Mouse (Mus musculus): ENCODE measurements around the gene Dcdc2b. TPM values are rescaled to one million over a fixed set of nuclear protein-coding genes. Genes with fewer than 3 reads are reported as not detected.

Dcdc2b gene
- total RNA-seq, 1 experiment, result 0.71 TPM

DNA sequence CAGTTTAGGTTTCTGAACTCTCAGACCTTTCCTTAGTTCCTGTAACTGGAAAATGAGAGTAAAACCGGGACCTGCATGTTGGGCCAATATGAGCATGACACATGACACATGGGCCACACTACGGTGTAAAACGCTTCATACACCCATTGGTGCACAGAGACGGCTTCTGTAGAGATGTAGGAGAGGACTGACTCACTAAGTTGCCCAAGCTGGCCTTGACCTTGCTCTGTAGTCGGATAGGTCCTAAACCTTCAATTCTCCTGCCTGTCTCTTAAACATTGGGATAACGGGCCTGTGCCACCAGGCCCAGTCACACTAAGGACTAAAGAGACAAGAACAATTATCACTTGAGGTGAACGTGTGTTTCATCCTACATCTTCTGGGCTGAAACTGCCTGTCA lies 45.7 kb downstream of the Dcdc2b start:
- in situ Hi-C loops (cut with MboI; ENCODE audit: low sequenced_read_pairs in 2 of 2, unreplicated experiment in 2 of 2), result no loop called here
- no peaks in the 10 kb centered on the region for H3K9me3 ChIP-seq (ENCODE audit: control insufficient read depth, insufficient read depth, low read depth, low read length)

DNA sequence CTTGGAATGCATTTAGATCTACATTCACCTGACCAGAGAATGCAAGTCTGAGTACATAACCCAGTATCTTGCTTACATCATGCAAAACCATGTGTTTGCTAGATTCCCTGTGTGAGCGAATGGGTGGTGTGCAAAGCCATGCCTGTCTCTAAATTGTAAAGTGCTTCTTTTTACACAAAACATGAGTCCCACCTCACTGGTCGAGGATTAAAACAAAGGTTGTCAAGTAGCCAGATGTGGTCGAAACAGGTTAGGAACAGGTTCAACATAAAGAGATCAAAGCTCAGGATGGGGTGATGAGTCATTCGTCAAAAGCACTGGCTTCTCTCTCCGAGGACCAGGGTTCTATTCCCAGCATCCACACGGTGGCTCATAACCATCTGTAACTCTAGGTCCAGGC lies 48.9 kb downstream of the Dcdc2b start:
- in situ Hi-C loops (cut with MboI; ENCODE audit: low sequenced_read_pairs in 2 of 2, unreplicated experiment in 2 of 2), result no loop called here
- H3K9me3 ChIP-seq (ENCODE audit: control insufficient read depth, insufficient read depth, low read depth, low read length), result no peaks in the 10 kb centered on the region
- H3K4me3 ChIP-seq (ENCODE audit: insufficient read depth in 1 of 2, low read depth in 1 of 2, low read length in 2 of 2, poor library complexity in 1 of 2, severe bottlenecking in 1 of 2), result no peak overlapping the region
- H3K4me1 ChIP-seq (ENCODE audit: control insufficient read depth in 2 of 2, insufficient read depth in 2 of 2, low read length in 2 of 2, poor library complexity in 1 of 2), result peaks cover 2 to 3% of the 10 kb centered on the region in 2 experiments; a peak in 1 of 4 replicates
- no peak for DNase-seq (ENCODE audit: low read depth, low spot score)
- no peak overlapping the region for H3K9ac ChIP-seq (ENCODE audit: insufficient read depth, low read depth, low read length, poor library complexity, severe bottlenecking)
- no peaks in the 10 kb centered on the region for H3K36me3 ChIP-seq (ENCODE audit: control insufficient read depth, insufficient read depth, low read length, poor library complexity, severe bottlenecking)
- TF ChIP-seq CHD2 (IDR thresholded peaks at IDR 0.05; ENCODE audit: low read depth, low read length), result no peak
- TF ChIP-seq ZNF384 (IDR thresholded peaks at IDR 0.05; ENCODE audit: low read depth, low read length), result no peak
- TF ChIP-seq HCFC1 (IDR thresholded peaks at IDR 0.05; ENCODE audit: borderline replicate concordance, insufficient read depth, low read length), result no peak
- TF ChIP-seq MAFK (IDR thresholded peaks at IDR 0.05; ENCODE audit: insufficient read depth, low read depth, low read length), result no peak
- no peak for TF ChIP-seq ZC3H11A (IDR thresholded peaks at IDR 0.05; ENCODE audit: borderline replicate concordance, low read depth, low read length)
- no peak overlapping the region for H3K27ac ChIP-seq (ENCODE audit: insufficient read depth, low read depth, low read length, poor library complexity, severe bottlenecking)

More for the DNA sequence above, 45.7 kb downstream of the Dcdc2b start:
- H3K4me3 ChIP-seq (ENCODE audit: insufficient read depth in 1 of 2, low read depth in 1 of 2, low read length in 2 of 2, poor library complexity in 1 of 2, severe bottlenecking in 1 of 2), result no peak overlapping the region
- H3K27ac ChIP-seq (ENCODE audit: insufficient read depth, low read depth, low read length, poor library complexity, severe bottlenecking), result no peak overlapping the region
- DNase-seq (ENCODE audit: low read depth, low spot score), result no peak
- no peaks in the 10 kb centered on the region for H3K36me3 ChIP-seq (ENCODE audit: control insufficient read depth, insufficient read depth, low read length, poor library complexity, severe bottlenecking)
- TF ChIP-seq CHD2 (IDR thresholded peaks at IDR 0.05; ENCODE audit: low read depth, low read length) (no peak), MAFK (IDR thresholded peaks at IDR 0.05; ENCODE audit: insufficient read depth, low read depth, low read length) (no peak), HCFC1 (IDR thresholded peaks at IDR 0.05; ENCODE audit: borderline replicate concordance, insufficient read depth, low read length) (no peak), ZC3H11A (IDR thresholded peaks at IDR 0.05; ENCODE audit: borderline replicate concordance, low read depth, low read length) (no peak), ZNF384 (IDR thresholded peaks at IDR 0.05; ENCODE audit: low read depth, low read length) (no peak)
- no peak overlapping the region for H3K9ac ChIP-seq (ENCODE audit: insufficient read depth, low read depth, low read length, poor library complexity, severe bottlenecking)
- H3K4me1 ChIP-seq (ENCODE audit: control insufficient read depth in 2 of 2, insufficient read depth in 2 of 2, low read length in 2 of 2, poor library complexity in 1 of 2), result peaks cover 3 to 12% of the 10 kb centered on the region in 2 experiments; a peak in 2 of 4 replicates

DNA sequence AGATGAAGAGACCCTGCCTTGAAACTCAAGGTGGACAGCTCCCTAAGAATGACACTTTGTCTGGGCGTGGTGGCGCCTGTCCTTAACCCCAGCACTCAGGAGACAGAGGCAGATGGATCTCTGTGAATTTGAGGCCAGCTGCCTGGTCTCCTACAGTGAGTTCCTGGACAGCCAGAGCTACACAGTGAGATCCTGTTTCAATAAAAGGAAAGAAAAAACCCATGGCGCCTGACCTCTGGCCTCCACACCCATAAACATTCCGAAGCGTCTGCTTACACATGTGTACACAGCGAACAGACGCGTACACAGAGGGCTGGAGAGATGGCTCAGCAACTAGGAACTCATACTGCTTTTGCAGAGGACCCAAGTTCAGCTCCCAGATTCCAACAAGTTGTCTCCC lies 50.3 kb downstream of the Dcdc2b start:
- no peak for TF ChIP-seq ZNF384 (IDR thresholded peaks at IDR 0.05; ENCODE audit: low read depth, low read length)
- no peak for TF ChIP-seq ZC3H11A (IDR thresholded peaks at IDR 0.05; ENCODE audit: borderline replicate concordance, low read depth, low read length)
- TF ChIP-seq MAFK (IDR thresholded peaks at IDR 0.05; ENCODE audit: insufficient read depth, low read depth, low read length), result no peak
- TF ChIP-seq CHD2 (IDR thresholded peaks at IDR 0.05; ENCODE audit: low read depth, low read length), result no peak
- no peak for TF ChIP-seq HCFC1 (IDR thresholded peaks at IDR 0.05; ENCODE audit: borderline replicate concordance, insufficient read depth, low read length)
- in situ Hi-C loops (cut with MboI; ENCODE audit: low sequenced_read_pairs in 2 of 2, unreplicated experiment in 2 of 2), result no loop called here
- no peaks in the 10 kb centered on the region for H3K4me1 ChIP-seq (ENCODE audit: control insufficient read depth in 2 of 2, insufficient read depth in 2 of 2, low read length in 2 of 2, poor library complexity in 1 of 2)
- no peak overlapping the region for H3K9ac ChIP-seq (ENCODE audit: insufficient read depth, low read depth, low read length, poor library complexity, severe bottlenecking)
- H3K4me3 ChIP-seq (ENCODE audit: insufficient read depth in 1 of 2, low read depth in 1 of 2, low read length in 2 of 2, poor library complexity in 1 of 2, severe bottlenecking in 1 of 2), result no peak overlapping the region
- no peak for DNase-seq (ENCODE audit: low read depth, low spot score)
- H3K9me3 ChIP-seq (ENCODE audit: control insufficient read depth, insufficient read depth, low read depth, low read length), result no peaks in the 10 kb centered on the region
- H3K27ac ChIP-seq (ENCODE audit: insufficient read depth, low read depth, low read length, poor library complexity, severe bottlenecking), result no peak overlapping the region
- H3K36me3 ChIP-seq (ENCODE audit: control insufficient read depth, insufficient read depth, low read length, poor library complexity, severe bottlenecking), result no peaks in the 10 kb centered on the region

DNA sequence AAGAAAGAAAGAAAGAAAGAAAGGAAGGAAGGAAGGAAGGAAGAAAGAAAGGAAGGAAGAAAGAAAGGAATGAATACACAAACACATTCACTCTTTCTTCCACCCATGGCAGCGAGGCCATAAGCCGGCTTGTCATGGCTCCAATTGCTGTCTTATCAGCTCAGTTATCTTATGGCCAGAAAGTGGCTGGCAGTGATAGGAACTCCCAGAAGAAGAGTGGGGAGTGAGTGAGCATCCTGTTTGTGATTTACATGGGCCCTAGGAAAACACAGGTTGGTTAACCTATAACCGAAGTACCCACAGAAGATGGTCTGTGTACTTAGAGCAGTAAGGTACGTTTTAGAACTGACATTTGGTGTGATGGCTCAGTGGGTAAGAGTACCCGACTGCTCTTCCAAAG lies 52.9 kb downstream of the Dcdc2b start:
- no peak overlapping the region for H3K27ac ChIP-seq (ENCODE audit: insufficient read depth, low read depth, low read length, poor library complexity, severe bottlenecking)
- TF ChIP-seq HCFC1 (IDR thresholded peaks at IDR 0.05; ENCODE audit: borderline replicate concordance, insufficient read depth, low read length), result no peak
- H3K4me1 ChIP-seq (ENCODE audit: control insufficient read depth in 2 of 2, insufficient read depth in 2 of 2, low read length in 2 of 2, poor library complexity in 1 of 2), result peaks cover 5 to 16% of the 10 kb centered on the region in 2 experiments; a peak in 3 of 4 replicates
- H3K4me3 ChIP-seq (ENCODE audit: insufficient read depth in 1 of 2, low read depth in 1 of 2, low read length in 2 of 2, poor library complexity in 1 of 2, severe bottlenecking in 1 of 2), result no peak overlapping the region
- H3K9ac ChIP-seq (ENCODE audit: insufficient read depth, low read depth, low read length, poor library complexity, severe bottlenecking), result no peak overlapping the region
- no peak for DNase-seq (ENCODE audit: low read depth, low spot score)
- no peaks in the 10 kb centered on the region for H3K9me3 ChIP-seq (ENCODE audit: control insufficient read depth, insufficient read depth, low read depth, low read length)
- in situ Hi-C loops (cut with MboI; ENCODE audit: low sequenced_read_pairs in 2 of 2, unreplicated experiment in 2 of 2), result no loop called here
- H3K36me3 ChIP-seq (ENCODE audit: control insufficient read depth, insufficient read depth, low read length, poor library complexity, severe bottlenecking), result no peaks in the 10 kb centered on the region

Other genes starting within 250 kb of the Dcdc2b start
- gene Zbtb8a, start 236.1 kb downstream of the Dcdc2b start, total RNA-seq (2012; rRNA removed), result 25.3 and 32.5 TPM in 2 replicates
- gene Zbtb8b, start 173.4 kb downstream of the Dcdc2b start, total RNA-seq (2012; rRNA removed), result 2.5 and 2.7 TPM in 2 replicates
- gene Bsdc1, start 152.7 kb downstream of the Dcdc2b start, total RNA-seq (2012; rRNA removed), result 28.9 and 33.3 TPM in 2 replicates
- gene Tssk3, start 123.2 kb downstream of the Dcdc2b start, total RNA-seq (2012; rRNA removed), result 0.16 TPM in 1 of 2 replicates, not detected in the other
- not detected in 2 replicates for gene Fam229a, start 123.1 kb downstream of the Dcdc2b start, total RNA-seq (2012; rRNA removed)
- gene Marcksl1, start 100.7 kb downstream of the Dcdc2b start, total RNA-seq (2012; rRNA removed), result 175 and 233 TPM in 2 replicates
- 96.0 and 102 TPM in 2 replicates for gene Hdac1, start 71.5 kb downstream of the Dcdc2b start, total RNA-seq (2012; rRNA removed)
- gene Lck, start 40.6 kb downstream of the Dcdc2b start, total RNA-seq (2012; rRNA removed), result 19.1 and 36.6 TPM in 2 replicates
- gene Fam167b, start 35.7 kb downstream of the Dcdc2b start, total RNA-seq (2012; rRNA removed), result not detected in 2 replicates
- gene Eif3i, start 13.6 kb downstream of the Dcdc2b start, total RNA-seq (2012; rRNA removed), result 297 and 328 TPM in 2 replicates
- 172 and 193 TPM in 2 replicates for gene Tmem234, start 13.6 kb downstream of the Dcdc2b start, total RNA-seq (2012; rRNA removed)
- gene Iqcc, start 4.8 kb upstream of the Dcdc2b start, total RNA-seq (2012; rRNA removed), result 7.9 and 8.7 TPM in 2 replicates
- gene Ccdc28b, start 9.7 kb upstream of the Dcdc2b start, total RNA-seq (2012; rRNA removed), result 9.1 and 11.1 TPM in 2 replicates
- 61.5 and 72.9 TPM in 2 replicates for gene Txlna, start 26.8 kb upstream of the Dcdc2b start, total RNA-seq (2012; rRNA removed)
- gene Kpna6, start 58.5 kb upstream of the Dcdc2b start, total RNA-seq (2012; rRNA removed), result 29.4 and 39.4 TPM in 2 replicates
- 15.8 and 16.9 TPM in 2 replicates for gene Tmem39b, start 82.6 kb upstream of the Dcdc2b start, total RNA-seq (2012; rRNA removed)
- 39.6 and 58.2 TPM in 2 replicates for gene Khdrbs1, start 128.0 kb upstream of the Dcdc2b start, total RNA-seq (2012; rRNA removed)
- 71.3 and 104 TPM in 2 replicates for gene Ptp4a2, start 197.0 kb upstream of the Dcdc2b start, total RNA-seq (2012; rRNA removed)